Mouse (Mus musculus) testis, postnatal 14 days (tissue): ENCODE data around the gene Zbtb4.

Experiments
- DNase-seq: peaks from one replicate; pipeline ENCODE4 v3.0.0; 2021; ENCODE audit warnings: low spot score

Gene Zbtb4

GRCm38 (mm10) chr11:69800392-69801197 is 34.9 kb downstream of the Zbtb4 start:
- DNase-seq, result peak; percentile 78

- DNase-seq, result no peak
Measured at GRCm38 (mm10) chr11:69801379-69801977, 35.8 kb downstream of the Zbtb4 start, which contains the start of gene Fgf11. TSS of gene Fgf11 (minus strand) at chr11:69801857.

GRCm38 (mm10) chr11:69802648-69803105 is 37.0 kb downstream of the Zbtb4 start:
- DNase-seq, result peak; percentile 81

- DNase-seq, result peak; percentile 41
Measured at GRCm38 (mm10) chr11:69803328-69803727, 37.6 kb downstream of the Zbtb4 start.

- peak; percentile 74 for DNase-seq
Measured at GRCm38 (mm10) chr11:69803786-69804651, 38.3 kb downstream of the Zbtb4 start.

GRCm38 (mm10) chr11:69804652-69804940 is 38.9 kb downstream of the Zbtb4 start:
- DNase-seq, result no peak

GRCm38 (mm10) chr11:69804972-69805909 is 39.5 kb downstream of the Zbtb4 start, which contains the start of gene Tmem102:
TSS of gene Tmem102 (minus strand) at chr11:69805624.
- DNase-seq, result peak; percentile 53

GRCm38 (mm10) chr11:69806378-69806777 is 40.7 kb downstream of the Zbtb4 start:
- DNase-seq, result no peak

GRCm38 (mm10) chr11:69807641-69808040 is 41.9 kb downstream of the Zbtb4 start:
- no peak for DNase-seq

- DNase-seq, result no peak
Measured at GRCm38 (mm10) chr11:69810280-69810679, 44.6 kb downstream of the Zbtb4 start.

GRCm38 (mm10) chr11:69815155-69815554 is 49.4 kb downstream of the Zbtb4 start, which contains the start of gene Gm39566:
TSS of gene Gm39566 (minus strand) at chr11:69815298.
- DNase-seq, result no peak

GRCm38 (mm10) chr11:69816520-69816919 is 50.8 kb downstream of the Zbtb4 start:
- DNase-seq, result no peak

GRCm38 (mm10) chr11:69818365-69818764 is 52.7 kb downstream of the Zbtb4 start, which contains the start of gene Spem2:
TSS of gene Spem2 (minus strand) at chr11:69818465.
- no peak for DNase-seq

GRCm38 (mm10) chr11:69818871-69819270 is 53.2 kb downstream of the Zbtb4 start:
- no peak for DNase-seq

- DNase-seq, result no peak
Measured at GRCm38 (mm10) chr11:69822080-69822479, 56.4 kb downstream of the Zbtb4 start, which contains the start of gene Spem1. TSS of gene Spem1 (minus strand) at chr11:69822180.

- no peak for DNase-seq
Measured at GRCm38 (mm10) chr11:69823456-69823855, 57.7 kb downstream of the Zbtb4 start.

GRCm38 (mm10) chr11:69828832-69829231 is 63.1 kb downstream of the Zbtb4 start:
- no peak for DNase-seq

- no peak for DNase-seq
Measured at GRCm38 (mm10) chr11:69833554-69833953, 67.8 kb downstream of the Zbtb4 start.
